Mouse (Mus musculus) stomach, postnatal 0 days (tissue): ENCODE results near the gene Psmd10. TPM values are rescaled to one million over a fixed set of nuclear protein-coding genes. Genes with fewer than 3 reads are reported as not detected.

Experiments used
- ATAC-seq: fragments of 200-750 bp; cut with Nextera tagmentation; 2 replicates; pipeline ENCODE4 v1.8.0; 2017; ENCODE audit not compliant: low FRiP score, low TSS enrichment
- DNase-seq: peaks from one replicate; pipeline ENCODE4 v3.0.0-alpha.2; 2016; ENCODE audit warnings: low spot score
- H3K27ac ChIP-seq: fragments of 300-500 bp; sonication (generic); replicated peaks from 2 replicates; pipeline ENCODE4 v1.5.1; 2014; ENCODE audit warnings: mild to moderate bottlenecking, control low read depth
- H3K27me3 ChIP-seq: fragments of 300-500 bp; sonication (generic); 2 replicates; pipeline ENCODE4 v1.6.1; 2014; ENCODE audit warnings: low read length; ENCODE audit not compliant: control insufficient read depth, insufficient read depth
- H3K36me3 ChIP-seq: fragments of 300-500 bp; sonication (generic); 2 replicates; pipeline ENCODE4 v1.6.1; 2014; ENCODE audit warnings: low read length, mixed read lengths; ENCODE audit not compliant: control insufficient read depth, insufficient read depth
- H3K4me1 ChIP-seq: fragments of 300-500 bp; sonication (generic); replicated peaks from 2 replicates; pipeline ENCODE4 v1.6.1; 2014; ENCODE audit warnings: antibody characterized with exemption; ENCODE audit not compliant: control insufficient read depth, insufficient read depth
- H3K4me2 ChIP-seq: fragments of 300-500 bp; sonication (generic); replicated peaks from 2 replicates; pipeline ENCODE4 v1.6.1; 2014; ENCODE audit warnings: low read depth, mild to moderate bottlenecking, control low read depth, moderate library complexity
- H3K4me3 ChIP-seq: fragments of 300-500 bp; sonication (generic); 2 replicates; pipeline ENCODE4 v1.5.1; 2014; ENCODE audit warnings: low read depth, low read length, control low read depth
- H3K9ac ChIP-seq: fragments of 300-500 bp; sonication (generic); 2 replicates; pipeline ENCODE4 v1.6.1; 2014; ENCODE audit warnings: mild to moderate bottlenecking, low read length, control low read depth, mixed read lengths
- H3K9me3 ChIP-seq: fragments of 300-500 bp; sonication (generic); 2 replicates; pipeline ENCODE4 v1.6.1; 2016; ENCODE audit warnings: low read length; ENCODE audit not compliant: control insufficient read depth
- CTCF ChIP-seq: IDR thresholded peaks from 2 replicates; pipeline ENCODE4 v1.5.1; 2016; ENCODE audit warnings: antibody characterized with exemption, low read depth, mild to moderate bottlenecking, moderate library complexity
- EP300 ChIP-seq: optimal IDR thresholded peaks from 2 replicates; pipeline ENCODE3; 2016; ENCODE audit warnings: antibody characterized with exemption
- WGBS: fragments of 180-500 bp; shearing (Covaris S2); extraction: QIAGEN DNeasy Blood & Tissue Kit; methylation state at CpG from one replicate; pipeline ENCODE4 v1.1.7; 2014; 5-methylcytosine and 5-hydroxymethylcytosine counted together
- polyA plus RNA-seq: library from polyadenylated mRNA; unstranded; fragments of >200 nt; fragmentation: Nextera tagmentation; extraction: Ambion mirVana; gene quantifications from 2 replicates; pipeline ENCODE4 v1.2.1, GENCODE M21; 2015

Gene Psmd10
- polyA plus RNA-seq, result 29.8 and 32.3 TPM in 2 replicates

DNA sequence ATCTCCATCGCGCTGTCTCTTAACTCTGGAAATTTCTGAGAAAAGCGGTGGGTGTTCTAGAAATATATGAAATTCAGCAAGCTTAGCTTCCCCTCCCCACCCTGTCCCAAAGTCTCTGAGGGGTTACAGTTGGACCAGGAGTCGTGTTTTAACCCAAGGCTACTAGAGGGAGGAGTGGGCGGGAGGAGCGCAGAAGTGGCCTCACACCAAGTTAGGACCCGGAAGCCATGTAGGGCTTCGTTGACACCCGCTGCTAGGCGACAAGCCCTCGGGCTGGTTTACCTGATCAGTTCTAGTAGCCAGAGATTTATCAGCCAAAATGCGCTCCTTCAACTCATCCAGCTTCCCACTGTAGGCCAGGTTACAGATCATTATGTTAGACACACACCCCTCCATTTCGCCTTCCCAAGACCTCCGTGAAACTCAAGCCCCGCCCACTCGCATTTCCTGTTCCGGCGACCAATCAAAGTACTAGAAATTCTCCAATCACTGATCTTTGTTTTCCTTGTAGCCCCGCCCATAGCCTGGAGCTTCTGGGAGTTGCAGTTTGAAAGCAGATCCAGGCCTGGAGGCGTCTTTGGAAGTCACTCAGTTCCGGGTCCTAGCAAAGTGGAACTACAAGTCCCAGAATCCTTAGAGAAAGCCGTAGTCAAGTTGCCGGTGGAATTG, at the start of gene Psmd10, which contains the start of gene Atg4a:
Psmd10 (minus strand) TSS at position 457 of the 669 bp plus-strand sequence.
Atg4a (plus strand) TSS at position 636 of the 669 bp plus-strand sequence.
- H3K36me3 ChIP-seq, result no peaks in the 10 kb centered on the region
- H3K4me3 ChIP-seq, result peak within 1 kb of the TSS; percentile 49
- H3K27ac ChIP-seq, result no peak within 1 kb of the TSS
- H3K9ac ChIP-seq, result peak within 1 kb of the TSS; percentile 53
- 18% methylated on average over 23 of the region's 23 CpGs for WGBS
- TF ChIP-seq EP300 (no peak), CTCF (no peak)
- no peaks in the 10 kb centered on the region for H3K27me3 ChIP-seq
- no peaks in the 10 kb centered on the region for H3K9me3 ChIP-seq
- ATAC-seq, result peak; percentile 99
- DNase-seq, result peak; percentile 89
- peak within 1 kb of the TSS; percentile 54 for H3K4me2 ChIP-seq
- H3K4me1 ChIP-seq, result no peaks in the 10 kb centered on the region

DNA sequence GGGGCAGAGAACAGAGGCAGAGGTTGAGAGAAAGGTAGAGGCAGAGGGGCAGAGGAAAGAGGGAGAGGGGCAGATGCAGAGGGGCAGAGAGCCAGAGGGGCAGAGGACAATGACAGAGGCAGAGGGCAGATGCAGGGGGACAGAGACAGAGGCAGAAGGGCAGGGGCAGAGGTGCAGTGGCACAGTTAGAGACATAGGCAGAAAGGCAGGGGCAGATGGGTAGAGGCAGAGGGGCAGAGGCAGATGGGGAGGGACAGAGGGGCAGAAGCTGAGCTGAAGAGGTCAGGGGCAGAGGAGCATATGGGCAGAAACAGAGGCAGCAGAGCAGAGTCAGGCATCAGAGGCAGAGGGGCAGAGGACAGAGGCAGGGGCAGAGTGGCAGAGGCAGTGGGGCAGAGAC, 42.4 kb upstream of the Psmd10 start:
- Histone ChIP-seq H3K4me3 (no peak overlapping the region), H3K27ac (no peak overlapping the region), H3K9ac (no peak overlapping the region), H3K36me3 (no peaks in the 10 kb centered on the region), H3K9me3 (no peaks in the 10 kb centered on the region), H3K4me1 (no peaks in the 10 kb centered on the region), H3K27me3 (no peaks in the 10 kb centered on the region), H3K4me2 (no peak overlapping the region)
- TF ChIP-seq CTCF, result no peak
- no peak for TF ChIP-seq EP300
- DNase-seq (no peak), ATAC-seq (no peak)

DNA sequence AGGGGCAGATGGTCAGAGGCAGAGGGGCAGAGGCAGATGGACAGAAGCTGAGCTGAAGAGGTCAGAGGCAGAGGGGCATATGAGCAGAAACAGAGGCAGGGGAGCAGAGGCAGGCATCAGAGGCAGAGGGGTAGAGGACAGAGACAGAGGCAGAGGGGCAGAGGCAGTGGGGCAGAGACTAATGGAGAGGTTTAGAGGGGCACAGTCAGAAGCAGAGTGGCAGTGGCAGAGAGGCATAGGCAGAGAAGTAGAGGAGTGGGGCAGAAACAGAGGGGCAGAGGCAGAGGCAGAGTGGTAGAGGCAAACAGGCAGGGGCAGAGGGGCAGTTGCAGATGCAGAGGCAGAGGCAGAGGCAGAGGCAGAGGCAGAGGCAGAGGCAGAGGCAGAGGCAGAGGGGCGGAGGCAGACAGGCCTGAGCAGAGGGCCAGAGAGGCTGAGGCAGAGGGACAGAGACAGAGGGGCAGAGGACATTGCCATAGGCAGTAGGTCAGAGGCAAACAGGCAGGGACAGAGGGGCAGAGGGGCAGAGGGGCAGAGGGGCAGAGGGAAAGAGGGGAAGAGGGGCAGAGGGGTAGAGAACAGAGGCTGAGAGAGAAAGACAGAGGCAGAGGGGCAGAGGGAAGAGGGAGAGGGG, 41.5 kb upstream of the Psmd10 start:
- H3K4me2 ChIP-seq, result no peak overlapping the region
- no peak overlapping the region for H3K9ac ChIP-seq
- H3K27ac ChIP-seq, result no peak overlapping the region
- no peak overlapping the region for H3K4me3 ChIP-seq
- no peaks in the 10 kb centered on the region for H3K4me1 ChIP-seq
- 83% methylated on average over 1 of the region's 1 CpGs for WGBS
- H3K27me3 ChIP-seq, result no peaks in the 10 kb centered on the region
- H3K36me3 ChIP-seq, result no peaks in the 10 kb centered on the region
- no peak for DNase-seq
- no peaks in the 10 kb centered on the region for H3K9me3 ChIP-seq
- ATAC-seq, result no peak
- TF ChIP-seq EP300 (no peak), CTCF (no peak)

DNA sequence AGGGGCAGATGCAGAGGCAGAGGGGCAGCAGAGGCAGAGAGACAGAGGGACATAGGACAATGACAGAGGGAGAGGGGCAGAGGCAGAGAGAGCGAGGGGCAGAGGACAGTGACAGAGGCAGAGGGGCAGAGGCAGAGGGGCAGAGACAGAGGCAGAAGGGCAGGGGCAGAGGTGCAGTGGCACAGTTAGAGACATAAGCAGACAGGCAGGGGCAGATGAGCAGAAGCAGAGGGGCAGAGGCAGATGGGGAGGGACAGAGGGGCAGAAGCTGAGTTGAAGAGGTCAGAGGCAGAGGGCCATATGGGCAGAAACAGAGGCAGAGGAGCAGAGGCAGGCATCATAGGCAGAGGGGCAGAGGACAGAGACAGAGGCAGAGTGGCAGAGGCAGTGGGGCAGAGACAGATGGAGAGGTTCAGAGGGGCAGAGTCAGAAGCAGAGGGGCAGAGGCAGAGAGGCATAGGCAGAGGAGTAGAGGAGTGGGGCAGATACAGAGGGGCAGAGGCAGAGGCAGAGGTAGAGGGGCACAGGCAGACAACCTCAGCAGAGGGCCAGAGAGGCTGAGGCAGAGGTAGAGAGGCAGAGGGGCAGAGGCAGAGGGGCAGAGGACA, 40.5 kb upstream of the Psmd10 start:
- ATAC-seq (peak; percentile 70), DNase-seq (no peak)
- no peak overlapping the region for H3K4me2 ChIP-seq
- no peaks in the 10 kb centered on the region for H3K36me3 ChIP-seq
- no peaks in the 10 kb centered on the region for H3K4me1 ChIP-seq
- no peak overlapping the region for H3K27ac ChIP-seq
- H3K9ac ChIP-seq, result no peak overlapping the region
- WGBS, result 80% methylated on average over 1 of the region's 1 CpGs
- TF ChIP-seq CTCF (no peak), EP300 (no peak)
- no peaks in the 10 kb centered on the region for H3K9me3 ChIP-seq
- H3K27me3 ChIP-seq, result no peaks in the 10 kb centered on the region
- no peak overlapping the region for H3K4me3 ChIP-seq

DNA sequence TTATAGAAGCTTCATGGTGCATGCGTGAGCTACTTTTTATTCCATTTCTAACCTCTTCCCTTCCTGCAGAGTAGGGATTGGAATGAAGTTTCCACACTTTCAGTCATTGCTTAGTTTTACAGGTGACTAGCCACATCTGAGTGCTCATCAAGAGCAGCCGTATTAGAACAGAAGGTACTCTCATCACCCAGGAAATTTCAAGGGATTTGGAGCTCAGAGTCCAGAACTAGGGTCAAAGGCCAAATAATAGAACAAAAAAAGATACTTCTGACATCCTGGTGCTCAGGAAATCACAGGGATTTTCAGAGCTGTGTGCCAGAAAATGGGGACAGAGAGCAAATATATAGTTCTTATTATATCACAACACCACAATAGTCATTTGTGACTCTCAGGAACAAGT, 28.7 kb upstream of the Psmd10 start:
- 78% methylated on average over 2 of the region's 2 CpGs for WGBS
- H3K4me1 ChIP-seq, result no peaks in the 10 kb centered on the region
- no peak overlapping the region for H3K9ac ChIP-seq
- H3K27me3 ChIP-seq, result no peaks in the 10 kb centered on the region
- no peaks in the 10 kb centered on the region for H3K36me3 ChIP-seq
- H3K9me3 ChIP-seq, result no peaks in the 10 kb centered on the region
- H3K4me3 ChIP-seq, result no peak overlapping the region
- H3K4me2 ChIP-seq, result no peak overlapping the region
- DNase-seq, result no peak
- no peak overlapping the region for H3K27ac ChIP-seq
- TF ChIP-seq EP300 (no peak), CTCF (no peak)
- ATAC-seq, result no peak

DNA sequence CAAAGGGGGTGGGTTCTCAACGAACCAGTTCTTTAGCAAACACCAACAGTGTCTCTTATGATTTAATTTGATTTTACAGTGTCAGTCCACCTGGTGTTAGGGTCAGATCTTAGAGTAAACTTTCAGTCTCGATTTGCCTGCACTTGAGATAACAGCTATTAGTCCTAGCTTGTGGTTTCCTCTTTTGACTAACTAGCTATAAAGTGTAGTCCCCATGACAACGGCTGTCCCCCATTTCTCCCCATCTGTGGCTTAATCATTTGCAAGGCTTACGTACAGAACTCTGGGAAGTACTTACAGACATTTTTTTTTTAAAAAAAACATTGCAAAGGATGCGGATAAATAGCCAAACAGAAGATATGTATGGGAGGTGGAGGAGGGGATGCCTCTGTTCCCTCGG, 28.3 kb upstream of the Psmd10 start:
- Histone ChIP-seq H3K27me3 (no peaks in the 10 kb centered on the region), H3K4me3 (no peak overlapping the region), H3K4me2 (no peak overlapping the region), H3K9me3 (no peaks in the 10 kb centered on the region), H3K9ac (no peak overlapping the region), H3K4me1 (no peaks in the 10 kb centered on the region), H3K27ac (no peak overlapping the region), H3K36me3 (no peaks in the 10 kb centered on the region)
- DNase-seq (no peak), ATAC-seq (no peak)
- TF ChIP-seq EP300 (no peak), CTCF (no peak)
- 56% methylated on average over 6 of the region's 6 CpGs for WGBS
